Mouse (Mus musculus) erythroblast, adult 5-6 weeks (primary cell): Measurements from ENCODE around the gene Fkbp7. TPM values are rescaled to one million over a fixed set of nuclear protein-coding genes. Genes with fewer than 3 reads are reported as not detected.

Source experiments
- total RNA-seq, 2 experiments: library from RNA; stranded (forward) in 1 of 2; stranded (reverse) in 1 of 2; fragments of 150-400 nt in 1 of 2; fragments of 200-764, 138-1000 nt in 1 of 2; gene quantifications; 2 replicates each; pipeline versions ENCODE4 v1.2.3 to v1.2.4; 2015 to 2017; ENCODE audit warnings: low replicate concordance in 2 of 2

Fkbp7 gene
- total RNA-seq, 2 experiments from 2014 or later: 2.3 to 2.9 TPM

Other genes with a start within 250 kb of the Fkbp7 start
- 6.9 and 7.5 TPM in 2 replicates for gene Prkra, start 25.1 kb downstream of the Fkbp7 start, total RNA-seq (2015; ENCODE audit: low replicate concordance)
- gene Prkra, start 25.1 kb downstream of the Fkbp7 start, total RNA-seq (2017; ENCODE audit: low replicate concordance): 2.2 TPM in 1 of 2 replicates, not detected in the other
- gene Pjvk, start 24.6 kb downstream of the Fkbp7 start, total RNA-seq (2015; ENCODE audit: low replicate concordance): not detected in 2 replicates
- gene Pjvk, start 24.6 kb downstream of the Fkbp7 start, total RNA-seq (2017; ENCODE audit: low replicate concordance): not detected in 2 replicates
- 2.5 and 8.2 TPM in 2 replicates for gene Plekha3, start 2.2 kb upstream of the Fkbp7 start, total RNA-seq (2015; ENCODE audit: low replicate concordance)
- 2.9 and 7.2 TPM in 2 replicates for gene Plekha3, start 2.2 kb upstream of the Fkbp7 start, total RNA-seq (2017; ENCODE audit: low replicate concordance)